Mouse (Mus musculus): ENCODE measurements around the gene Olfr1445. TPM values are rescaled to one million over a fixed set of nuclear protein-coding genes. Genes with fewer than 3 reads are reported as not detected.

Olfr1445 gene
- polyA plus RNA-seq, 2 experiments = not detected

DNA sequence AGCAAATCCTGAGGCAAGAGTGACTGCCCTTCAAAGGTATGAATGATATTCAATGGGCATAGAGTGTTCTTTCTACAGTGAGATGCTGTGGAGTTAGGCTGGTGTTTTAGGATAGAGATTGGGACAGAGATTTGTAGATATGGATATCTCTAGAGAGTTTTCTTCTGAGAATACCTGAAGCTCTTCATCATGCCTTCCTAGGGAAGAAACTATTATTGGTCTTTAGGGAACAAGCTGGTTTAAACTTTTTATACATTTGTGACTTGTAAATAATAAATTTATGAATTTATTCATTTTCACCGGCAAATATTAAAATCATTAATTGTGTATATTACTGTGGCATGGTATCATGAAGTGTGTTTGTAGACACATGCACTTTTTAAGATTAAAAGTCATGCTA lies 20.0 kb downstream of the Olfr1445 start, which contains the start of gene Olfr1447:
Gene Olfr1447, minus strand, starts transcription at position 101 of the 400 bp plus-strand sequence.
- 88% methylated on average over 1 of the region's 1 CpGs for whole genome bisulfite sequencing
- no peak within 1 kb of the TSS for H3K4me3 ChIP-seq (replicated peaks; ENCODE audit: low read length)
- no peak within 1 kb of the TSS for H3K4me2 ChIP-seq (replicated peaks; ENCODE audit: low read depth, low read length, severe bottlenecking)
- no peaks in the 10 kb centered on the region for H3K36me3 ChIP-seq (ENCODE audit: control insufficient read depth, insufficient read depth, low read length)
- no peaks in the 10 kb centered on the region for H3K9me3 ChIP-seq (ENCODE audit: control insufficient read depth, low read length)
- ATAC-seq (ENCODE audit: low FRiP score, low read depth) (no peak), DNase-seq (ENCODE audit: low spot score) (no peak)
- TF ChIP-seq POLR2A (IDR thresholded peaks at IDR 0.05; ENCODE audit: borderline replicate concordance, extremely low read depth, insufficient read depth, insufficient read length) = no peak
- no peak within 1 kb of the TSS for H3K9ac ChIP-seq (ENCODE audit: low read depth, low read length, severe bottlenecking)
- H3K27me3 ChIP-seq (ENCODE audit: control insufficient read depth, insufficient read depth, low read length) = no peaks in the 10 kb centered on the region
- H3K4me1 ChIP-seq (ENCODE audit: control insufficient read depth, insufficient read depth, low read length) = no peaks in the 10 kb centered on the region
- H3K27ac ChIP-seq (replicated peaks; ENCODE audit: low read depth, low read length) = no peak within 1 kb of the TSS

DNA sequence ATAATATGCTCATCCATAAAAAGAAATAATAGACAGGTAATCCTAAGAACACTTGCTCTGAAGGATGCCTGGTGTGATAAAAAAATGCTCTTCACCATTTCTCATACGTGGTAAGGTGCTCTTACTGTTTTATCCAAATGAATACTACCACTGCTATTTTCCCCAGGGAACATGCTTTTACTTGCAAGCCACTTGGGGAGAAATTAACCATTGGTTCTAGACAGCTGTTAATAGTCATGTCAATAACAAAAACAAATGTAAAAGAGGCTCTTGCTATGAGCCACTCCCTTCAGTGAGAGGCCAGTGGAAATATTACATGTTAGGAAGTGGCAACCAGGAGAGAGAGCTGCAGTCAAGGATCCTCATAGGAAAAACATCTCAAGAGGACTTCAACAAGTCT lies 40.7 kb downstream of the Olfr1445 start, which contains the start of gene Olfr1448:
Gene Olfr1448, minus strand, starts transcription at position 101 of the 400 bp plus-strand sequence.
- 54% methylated on average over 1 of the region's 1 CpGs for WGBS
- Histone ChIP-seq H3K4me1 (ENCODE audit: control insufficient read depth, insufficient read depth, low read length) (no peaks in the 10 kb centered on the region), H3K27ac (replicated peaks; ENCODE audit: low read depth, low read length) (no peak within 1 kb of the TSS), H3K36me3 (ENCODE audit: control insufficient read depth, insufficient read depth, low read length) (no peaks in the 10 kb centered on the region), H3K27me3 (ENCODE audit: control insufficient read depth, insufficient read depth, low read length) (no peaks in the 10 kb centered on the region), H3K9ac (ENCODE audit: low read depth, low read length, severe bottlenecking) (no peak within 1 kb of the TSS), H3K9me3 (ENCODE audit: control insufficient read depth, low read length) (no peaks in the 10 kb centered on the region), H3K4me3 (replicated peaks; ENCODE audit: low read length) (no peak within 1 kb of the TSS), H3K4me2 (replicated peaks; ENCODE audit: low read depth, low read length, severe bottlenecking) (no peak within 1 kb of the TSS)
- ATAC-seq (ENCODE audit: low FRiP score, low read depth) (no peak), DNase-seq (ENCODE audit: low spot score) (no peak)
- TF ChIP-seq POLR2A (IDR thresholded peaks at IDR 0.05; ENCODE audit: borderline replicate concordance, extremely low read depth, insufficient read depth, insufficient read length) = no peak

DNA sequence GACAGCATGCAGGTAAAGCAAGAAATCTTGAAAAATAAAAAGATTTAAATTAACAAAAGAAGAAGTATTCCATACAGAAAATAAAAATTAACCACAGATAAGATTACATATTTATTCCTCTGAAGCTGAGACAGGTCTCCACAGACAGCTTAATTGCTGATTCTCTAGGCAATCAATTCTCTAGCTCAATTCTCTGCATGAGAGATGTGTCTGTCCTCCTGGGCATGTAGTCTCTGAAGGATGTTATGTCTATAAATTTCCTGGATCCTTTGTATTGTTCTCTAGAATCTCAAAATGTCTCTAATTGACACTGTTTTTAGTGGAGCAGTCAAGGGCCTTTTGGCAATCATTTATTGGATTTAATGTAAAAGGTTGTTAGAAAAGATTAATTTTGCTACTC lies 46.9 kb downstream of the Olfr1445 start, which contains the start of gene Olfr1449:
Gene Olfr1449, plus strand, starts transcription at position 301 of the 400 bp plus-strand sequence.
- Histone ChIP-seq H3K4me1 (ENCODE audit: control insufficient read depth, insufficient read depth, low read length) (no peaks in the 10 kb centered on the region), H3K4me3 (replicated peaks; ENCODE audit: low read length) (no peak within 1 kb of the TSS), H3K9me3 (ENCODE audit: control insufficient read depth, low read length) (no peaks in the 10 kb centered on the region), H3K4me2 (replicated peaks; ENCODE audit: low read depth, low read length, severe bottlenecking) (no peak within 1 kb of the TSS), H3K36me3 (ENCODE audit: control insufficient read depth, insufficient read depth, low read length) (no peaks in the 10 kb centered on the region), H3K27ac (replicated peaks; ENCODE audit: low read depth, low read length) (no peak within 1 kb of the TSS), H3K27me3 (ENCODE audit: control insufficient read depth, insufficient read depth, low read length) (no peaks in the 10 kb centered on the region), H3K9ac (ENCODE audit: low read depth, low read length, severe bottlenecking) (no peak within 1 kb of the TSS)
- ATAC-seq (ENCODE audit: low FRiP score, low read depth) = no peak
- no peak for TF ChIP-seq POLR2A (IDR thresholded peaks at IDR 0.05; ENCODE audit: borderline replicate concordance, extremely low read depth, insufficient read depth, insufficient read length)
- no peak for DNase-seq (ENCODE audit: low spot score)

Other genes starting within 250 kb of the Olfr1445 start
- gene Olfr1442, start 213.4 kb upstream of the Olfr1445 start, polyA plus RNA-seq (2012; rRNA removed) = not detected in 2 replicates
- gene Olfr1442, start 213.4 kb upstream of the Olfr1445 start, polyA plus RNA-seq (2014; fragmentation: Nextera tagmentation; extraction: Ambion mirVana) = not detected in 2 replicates
- gene Olfr1443, start 205.7 kb upstream of the Olfr1445 start, polyA plus RNA-seq (2012; rRNA removed) = not detected in 2 replicates
- gene Olfr1443, start 205.7 kb upstream of the Olfr1445 start, polyA plus RNA-seq (2014; fragmentation: Nextera tagmentation; extraction: Ambion mirVana) = not detected in 2 replicates
- not detected in 2 replicates for gene Keg1, start 188.1 kb upstream of the Olfr1445 start, polyA plus RNA-seq (2012; rRNA removed)
- gene Keg1, start 188.1 kb upstream of the Olfr1445 start, polyA plus RNA-seq (2014; fragmentation: Nextera tagmentation; extraction: Ambion mirVana) = not detected in 2 replicates
- gene Cntf, start 118.2 kb upstream of the Olfr1445 start, polyA plus RNA-seq (2012; rRNA removed) = 1.7 and 2.6 TPM in 2 replicates
- 0.22 and 0.66 TPM in 2 replicates for gene Cntf, start 118.2 kb upstream of the Olfr1445 start, polyA plus RNA-seq (2014; fragmentation: Nextera tagmentation; extraction: Ambion mirVana)
- gene Zfp91, start 87.7 kb upstream of the Olfr1445 start, polyA plus RNA-seq (2012; rRNA removed) = 28.5 and 30.4 TPM in 2 replicates
- gene Zfp91, start 87.7 kb upstream of the Olfr1445 start, polyA plus RNA-seq (2014; fragmentation: Nextera tagmentation; extraction: Ambion mirVana) = 10.3 and 11.5 TPM in 2 replicates
- gene Lpxn, start 87.7 kb upstream of the Olfr1445 start, polyA plus RNA-seq (2012; rRNA removed) = 4.0 and 4.1 TPM in 2 replicates
- gene Lpxn, start 87.7 kb upstream of the Olfr1445 start, polyA plus RNA-seq (2014; fragmentation: Nextera tagmentation; extraction: Ambion mirVana) = 3.7 and 4.8 TPM in 2 replicates
- gene Gm5244, start 37.2 kb upstream of the Olfr1445 start, polyA plus RNA-seq (2012; rRNA removed) = not detected in 2 replicates
- gene Gm5244, start 37.2 kb upstream of the Olfr1445 start, polyA plus RNA-seq (2014; fragmentation: Nextera tagmentation; extraction: Ambion mirVana) = not detected in 2 replicates
- not detected in 2 replicates for gene Olfr1444, start 26.6 kb upstream of the Olfr1445 start, polyA plus RNA-seq (2012; rRNA removed)
- not detected in 2 replicates for gene Olfr1444, start 26.6 kb upstream of the Olfr1445 start, polyA plus RNA-seq (2014; fragmentation: Nextera tagmentation; extraction: Ambion mirVana)
- not detected in 2 replicates for gene Olfr1446, start 9.7 kb downstream of the Olfr1445 start, polyA plus RNA-seq (2012; rRNA removed)
- not detected in 2 replicates for gene Olfr1446, start 9.7 kb downstream of the Olfr1445 start, polyA plus RNA-seq (2014; fragmentation: Nextera tagmentation; extraction: Ambion mirVana)
- not detected in 2 replicates for gene Olfr1447, start 19.9 kb downstream of the Olfr1445 start, polyA plus RNA-seq (2012; rRNA removed)
- not detected in 2 replicates for gene Olfr1447, start 19.9 kb downstream of the Olfr1445 start, polyA plus RNA-seq (2014; fragmentation: Nextera tagmentation; extraction: Ambion mirVana)
- not detected in 2 replicates for gene Olfr1448, start 40.6 kb downstream of the Olfr1445 start, polyA plus RNA-seq (2012; rRNA removed)
- not detected in 2 replicates for gene Olfr1448, start 40.6 kb downstream of the Olfr1445 start, polyA plus RNA-seq (2014; fragmentation: Nextera tagmentation; extraction: Ambion mirVana)
- gene Olfr1449, start 47.0 kb downstream of the Olfr1445 start, polyA plus RNA-seq (2012; rRNA removed) = not detected in 2 replicates
- not detected in 2 replicates for gene Olfr1449, start 47.0 kb downstream of the Olfr1445 start, polyA plus RNA-seq (2014; fragmentation: Nextera tagmentation; extraction: Ambion mirVana)
- gene Olfr1450, start 66.4 kb downstream of the Olfr1445 start, polyA plus RNA-seq (2012; rRNA removed) = not detected in 2 replicates
- not detected in 2 replicates for gene Olfr1450, start 66.4 kb downstream of the Olfr1445 start, polyA plus RNA-seq (2014; fragmentation: Nextera tagmentation; extraction: Ambion mirVana)
- not detected in 2 replicates for gene Olfr1451, start 111.2 kb downstream of the Olfr1445 start, polyA plus RNA-seq (2012; rRNA removed)
- not detected in 2 replicates for gene Olfr1451, start 111.2 kb downstream of the Olfr1445 start, polyA plus RNA-seq (2014; fragmentation: Nextera tagmentation; extraction: Ambion mirVana)
- gene Olfr1453, start 144.5 kb downstream of the Olfr1445 start, polyA plus RNA-seq (2012; rRNA removed) = not detected in 2 replicates
- gene Olfr1453, start 144.5 kb downstream of the Olfr1445 start, polyA plus RNA-seq (2014; fragmentation: Nextera tagmentation; extraction: Ambion mirVana) = not detected in 2 replicates
- gene Olfr1454, start 176.8 kb downstream of the Olfr1445 start, polyA plus RNA-seq (2012; rRNA removed) = not detected in 2 replicates
- gene Olfr1454, start 176.8 kb downstream of the Olfr1445 start, polyA plus RNA-seq (2014; fragmentation: Nextera tagmentation; extraction: Ambion mirVana) = not detected in 2 replicates
- gene Olfr1457, start 214.0 kb downstream of the Olfr1445 start, polyA plus RNA-seq (2012; rRNA removed) = not detected in 2 replicates
- not detected in 2 replicates for gene Olfr1457, start 214.0 kb downstream of the Olfr1445 start, polyA plus RNA-seq (2014; fragmentation: Nextera tagmentation; extraction: Ambion mirVana)
- not detected in 2 replicates for gene Olfr1458, start 222.9 kb downstream of the Olfr1445 start, polyA plus RNA-seq (2012; rRNA removed)
- gene Olfr1458, start 222.9 kb downstream of the Olfr1445 start, polyA plus RNA-seq (2014; fragmentation: Nextera tagmentation; extraction: Ambion mirVana) = not detected in 2 replicates

Data from limb, embryonic 14.5 days (tissue).